Mouse (Mus musculus) Patski (cell line): ENCODE measurements around the gene Zbtb20. TPM values are rescaled to one million over a fixed set of nuclear protein-coding genes. Genes with fewer than 3 reads are reported as not detected.

Source experiments
- ATAC-seq: fragments of 100-300 bp; one replicate; pipeline ENCODE4 v1.8.0; 2021
- CTCF ChIA-PET: fragments of 350-600 bp; sonication (Branson Sonifier 250); formaldehyde crosslinking; loops from one replicate; lab custom pipeline; 2022; ENCODE audit warnings: inconsistent platforms; lab: Charles Lee
- POLR2A ChIA-PET: fragments of 350-600 bp; sonication (Branson Sonifier 250); formaldehyde crosslinking; loops from one replicate; lab custom pipeline; 2022; ENCODE audit warnings: antibody characterized with exemption, inconsistent platforms; lab: Charles Lee
- DNase-seq: peaks from one replicate; pipeline ENCODE4 v3.0.0-alpha.2; 2011; ENCODE audit warnings: low read depth, low spot score
- H3K27me3 ChIP-seq: fragments of 371-371 bp; one replicate; pipeline ENCODE4 v1.5.1; 2021
- CTCF ChIP-seq: fragments of 100-300 bp; IDR thresholded peaks from one replicate; pipeline ENCODE4 v1.5.1; 2021
- in situ Hi-C: fragments of 300-500 bp; cut with MboI; formaldehyde crosslinking; loops from 3 replicates; pipeline ENCODE4 v1.11.1; 2018; ENCODE audit warnings: low pct_unique_long_range_greater_than_20kb, mixed read lengths
- polyA plus RNA-seq: library from polyadenylated mRNA; unstranded; gene quantifications from one replicate; pipeline ENCODE4 v1.2.3, GENCODE M21; 2021

Zbtb20 gene
- polyA plus RNA-seq, 1 experiment from 2014 or later: 12.2 TPM

DNA sequence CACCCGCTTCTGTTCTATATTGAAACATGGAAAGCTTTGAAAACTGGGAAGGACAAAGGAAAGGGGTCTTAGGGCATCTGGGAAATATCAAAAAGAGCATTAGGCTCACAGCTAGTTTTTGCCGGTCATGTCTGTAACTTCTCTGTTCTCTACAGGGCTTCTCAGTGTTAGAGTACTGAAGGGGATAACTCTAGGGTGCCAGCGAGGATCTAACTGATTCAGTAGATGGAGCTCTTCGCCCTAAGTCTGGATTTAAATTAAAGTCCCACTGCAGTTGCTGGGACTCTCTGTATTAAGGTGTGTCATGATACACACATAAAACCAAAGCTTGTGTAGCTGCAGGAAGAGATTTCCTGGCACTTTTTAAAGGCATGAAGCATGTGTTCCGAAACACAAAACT lies 634.8 kb downstream of the Zbtb20 start:
- no peak for TF ChIP-seq CTCF
- H3K27me3 ChIP-seq: no peaks in the 10 kb centered on the region
- no peak for DNase-seq
- in situ Hi-C loops: no loop called here
- CTCF ChIA-PET: no interaction called here
- no peak for ATAC-seq
- POLR2A ChIA-PET: no interaction called here

DNA sequence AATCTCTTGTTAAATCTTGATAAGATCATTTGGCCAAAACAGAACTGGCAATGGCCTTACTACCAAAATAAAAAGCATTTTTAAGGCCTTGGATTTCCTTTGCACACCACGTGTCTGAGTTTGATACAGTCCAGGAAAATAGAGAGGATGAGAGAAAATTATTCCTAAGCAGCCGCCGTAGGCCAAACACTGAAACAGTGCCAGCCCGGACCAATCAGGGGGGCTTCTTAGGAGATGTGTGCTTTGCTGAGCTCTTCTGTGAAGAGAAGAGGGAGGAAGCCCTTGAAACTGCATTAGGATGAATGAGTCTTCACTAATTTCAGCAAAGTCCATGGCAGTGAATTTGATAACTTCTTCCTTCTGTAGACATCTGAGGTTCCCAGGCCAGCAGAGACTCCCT lies 635.9 kb downstream of the Zbtb20 start:
- in situ Hi-C loops: no loop called here
- no peaks in the 10 kb centered on the region for H3K27me3 ChIP-seq
- ATAC-seq (no peak), DNase-seq (no peak)
- ChIA-PET POLR2A (no interaction called here), CTCF (no interaction called here)
- TF ChIP-seq CTCF: no peak

DNA sequence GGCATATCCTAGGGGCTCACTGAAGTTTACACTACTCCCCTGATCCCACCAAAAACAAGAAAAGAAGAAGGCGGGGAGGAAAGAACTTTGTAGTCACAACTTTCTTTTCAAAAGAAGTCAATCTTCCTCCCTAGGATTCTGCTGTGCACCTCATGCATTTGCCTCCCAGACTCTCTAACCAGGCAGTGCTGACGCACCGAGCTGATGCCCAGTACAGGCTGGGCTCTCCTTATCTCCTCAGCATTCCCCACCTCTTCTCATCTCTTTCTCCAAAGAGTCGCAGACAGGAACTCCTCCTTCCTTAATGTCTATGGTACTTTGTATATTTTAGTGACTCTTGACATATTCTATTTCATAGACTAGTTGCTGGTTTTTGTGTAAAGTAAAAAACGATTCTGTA lies 638.3 kb downstream of the Zbtb20 start:
- in situ Hi-C loops: no loop called here
- TF ChIP-seq CTCF: no peak
- DNase-seq (no peak), ATAC-seq (no peak)
- H3K27me3 ChIP-seq: no peaks in the 10 kb centered on the region
- CTCF ChIA-PET: no interaction called here
- POLR2A ChIA-PET: interaction anchor here (1.0 kb wide), 1 partner anchor 12 kb away, joined by 3 read pairs; no protein-coding TSS in a partner anchor

DNA sequence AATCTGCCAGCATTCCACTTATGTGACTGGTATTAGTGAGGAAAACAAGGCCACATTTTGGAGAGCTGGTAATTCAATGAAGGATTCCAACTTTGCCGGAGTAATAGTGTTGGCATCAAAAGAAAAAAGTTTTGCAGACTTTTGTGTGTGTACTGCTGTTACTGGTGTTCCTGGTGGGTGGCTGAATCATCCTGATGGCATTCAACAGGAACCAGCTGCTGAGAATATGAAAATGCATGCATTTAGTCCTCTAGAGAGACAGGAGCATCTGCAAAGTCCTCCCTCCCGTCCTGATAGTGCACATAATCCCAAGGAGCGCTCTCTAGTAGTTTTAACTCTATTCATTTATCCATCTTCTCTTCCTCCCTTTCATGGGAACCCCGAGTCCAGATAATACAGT lies 639.9 kb downstream of the Zbtb20 start:
- in situ Hi-C loops: no loop called here
- DNase-seq (no peak), ATAC-seq (no peak)
- POLR2A ChIA-PET: interaction anchor here (0.7 kb wide), 1 partner anchor 703 kb away, joined by 3 read pairs; no protein-coding TSS in a partner anchor
- no peaks in the 10 kb centered on the region for H3K27me3 ChIP-seq
- TF ChIP-seq CTCF: no peak
- CTCF ChIA-PET: interaction anchor here (2.0 kb wide), 1 partner anchor 10 kb away, joined by 6 read pairs; no protein-coding TSS in a partner anchor

DNA sequence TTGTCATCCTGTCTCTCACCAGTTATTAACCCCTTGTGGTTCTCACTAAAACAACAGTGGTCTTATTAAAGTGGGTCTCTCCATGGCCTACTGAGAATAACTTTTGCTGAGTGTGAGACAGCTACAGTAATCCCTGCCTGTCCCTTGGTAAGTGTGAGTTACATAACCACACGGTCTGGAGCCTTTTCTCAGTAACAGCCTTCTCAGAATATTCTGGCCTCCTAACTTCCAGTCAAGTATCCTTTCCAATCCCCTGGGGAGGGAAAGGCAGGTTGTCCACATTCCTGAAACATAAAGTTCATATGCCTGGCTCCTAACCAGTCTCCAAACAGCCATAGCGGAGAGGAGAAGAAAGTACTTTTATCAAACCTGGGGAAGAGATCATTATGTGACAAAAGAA lies 644.6 kb downstream of the Zbtb20 start:
- no peaks in the 10 kb centered on the region for H3K27me3 ChIP-seq
- ChIA-PET POLR2A (no interaction called here), CTCF (interaction anchor here (1.1 kb wide), 1 partner anchor 15 kb away, joined by 3 read pairs; no protein-coding TSS in a partner anchor)
- DNase-seq: no peak
- ATAC-seq: no peak
- no peak for TF ChIP-seq CTCF
- in situ Hi-C loops: no loop called here

DNA sequence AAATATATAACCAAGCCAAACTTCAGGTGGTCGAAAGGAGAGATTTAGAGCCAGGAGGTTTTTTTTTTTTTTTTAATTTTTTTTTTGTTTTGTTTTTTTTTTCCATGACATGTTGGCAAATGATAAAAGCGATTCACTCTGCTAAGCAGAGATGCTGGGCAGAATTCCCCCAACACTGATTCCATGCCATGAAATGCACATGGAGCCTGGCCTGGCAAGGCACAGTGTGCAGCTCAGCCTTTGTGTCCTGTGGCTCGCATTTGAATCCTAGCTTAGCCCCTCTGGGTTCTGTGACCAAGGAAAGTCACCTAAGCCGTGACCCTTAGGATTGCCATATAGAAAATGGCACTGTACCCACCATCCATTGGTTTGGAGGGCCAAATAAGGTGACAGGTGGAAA lies 646.8 kb downstream of the Zbtb20 start:
- in situ Hi-C loops: no loop called here
- ChIA-PET POLR2A (no interaction called here), CTCF (interaction anchor here (1.0 to 1.4 kb wide), 2 partner anchors 13 to 18 kb away, joined by 3 to 4 read pairs; no protein-coding TSS in a partner anchor)
- no peaks in the 10 kb centered on the region for H3K27me3 ChIP-seq
- DNase-seq (no peak), ATAC-seq (no peak)
- no peak for TF ChIP-seq CTCF

DNA sequence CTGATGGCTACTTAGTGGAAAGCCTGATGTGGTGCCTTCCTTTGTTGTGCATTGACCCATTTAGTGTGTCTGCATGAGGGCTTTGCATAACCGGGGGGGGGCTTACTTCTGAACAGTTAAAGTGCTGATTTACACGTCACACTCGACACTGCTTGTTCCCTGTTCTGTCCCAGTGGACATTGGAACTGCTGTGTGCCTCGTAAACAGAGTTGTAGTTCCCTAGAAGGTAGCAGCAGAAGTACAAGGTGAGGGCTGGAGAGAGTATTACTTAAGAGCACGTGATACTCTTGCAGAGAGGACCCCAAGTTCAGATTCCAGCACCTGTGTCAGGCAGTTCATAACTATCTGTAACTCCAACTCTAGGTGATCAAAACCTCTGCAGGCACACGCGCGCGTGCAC lies 648.5 kb downstream of the Zbtb20 start:
- no peak for TF ChIP-seq CTCF
- DNase-seq: no peak
- ChIA-PET POLR2A (no interaction called here), CTCF (interaction anchor here (1.0 to 2.2 kb wide), 4 partner anchors 9 to 161 kb away, joined by 3 to 6 read pairs (median 6); no protein-coding TSS in a partner anchor)
- ATAC-seq: no peak
- H3K27me3 ChIP-seq: no peaks in the 10 kb centered on the region
- in situ Hi-C loops: no loop called here

DNA sequence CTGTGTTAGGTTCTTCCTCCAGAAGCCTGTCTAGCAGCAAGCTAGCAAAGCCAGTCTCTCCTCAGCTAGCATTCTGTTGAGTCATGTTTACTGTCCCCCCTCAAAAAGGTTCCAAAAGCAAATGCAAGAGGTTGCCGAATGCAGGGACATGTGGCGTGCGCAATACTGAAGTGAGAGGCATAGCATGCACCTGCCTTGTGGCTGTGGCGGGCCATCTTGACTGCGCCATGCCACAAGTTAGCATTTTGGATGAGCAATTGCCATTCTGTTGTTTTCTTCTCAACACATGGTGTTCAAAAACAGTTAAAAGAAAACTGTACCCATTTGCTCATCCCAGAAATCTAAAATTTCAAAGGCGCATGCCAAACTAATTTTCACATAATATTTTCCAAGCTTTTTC lies 649.9 kb downstream of the Zbtb20 start:
- in situ Hi-C loops: loop anchor here (25.0 kb wide), 1 partner anchor 537 kb away; the partner anchor contains the start of gene Gramd1c

DNA sequence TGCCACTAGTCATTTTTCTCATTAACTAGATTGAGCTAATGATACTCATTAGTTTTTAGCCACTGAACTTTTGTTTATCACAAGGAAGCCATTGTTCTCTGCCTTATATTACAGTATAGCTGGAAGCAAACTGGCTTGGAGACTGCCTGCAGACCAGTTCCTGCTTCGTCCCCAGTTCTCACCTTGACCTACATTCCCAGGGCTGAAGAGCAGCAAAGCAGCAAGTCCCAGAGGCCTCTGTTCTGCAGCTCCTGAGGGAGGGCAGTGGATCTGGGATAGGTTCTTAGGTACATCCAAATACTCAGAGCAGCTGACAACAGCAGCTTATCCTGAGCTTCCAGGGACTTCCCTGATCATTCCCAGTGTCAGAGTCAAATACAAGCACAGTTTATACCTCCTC lies 652.6 kb downstream of the Zbtb20 start:
- no peaks in the 10 kb centered on the region for H3K27me3 ChIP-seq
- in situ Hi-C loops: loop anchor here (25.0 kb wide), 1 partner anchor 534 kb away; the partner anchor contains the start of gene Gramd1c
- ChIA-PET CTCF (interaction anchor here (1.2 kb wide), 1 partner anchor 9 kb away, joined by 7 read pairs; no protein-coding TSS in a partner anchor), POLR2A (no interaction called here)
- DNase-seq: no peak
- no peak for ATAC-seq
- no peak for TF ChIP-seq CTCF

More for the DNA sequence above, 649.9 kb downstream of the Zbtb20 start:
- TF ChIP-seq CTCF: no peak
- ATAC-seq: no peak
- no peak for DNase-seq
- ChIA-PET POLR2A (no interaction called here), CTCF (interaction anchor here (1.2 to 2.2 kb wide), 4 partner anchors 10 to 162 kb away, joined by 5 to 6 read pairs (median 6); no protein-coding TSS in a partner anchor)
- H3K27me3 ChIP-seq: no peaks in the 10 kb centered on the region

DNA sequence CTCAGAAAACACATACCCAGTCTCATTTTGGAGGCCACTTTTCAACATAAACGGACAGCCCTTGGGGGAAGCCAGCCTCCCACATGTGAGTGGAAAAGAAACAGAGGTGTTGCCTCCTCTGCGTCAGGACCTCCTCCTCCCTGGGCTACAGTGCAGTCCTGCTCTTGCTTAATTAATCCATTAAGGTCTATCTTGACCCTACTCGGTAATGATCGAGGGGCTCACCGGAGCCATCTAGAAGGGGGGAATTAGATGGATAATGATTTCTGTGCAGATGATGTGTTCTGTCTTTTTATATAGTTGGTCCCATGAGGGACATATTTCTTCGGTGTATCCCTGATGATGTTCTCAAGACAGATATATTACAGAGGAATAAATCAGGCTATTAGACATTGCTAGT lies 655.6 kb downstream of the Zbtb20 start:
- no peak for DNase-seq
- in situ Hi-C loops: loop anchor here (25.0 kb wide), 1 partner anchor 531 kb away; the partner anchor contains the start of gene Gramd1c
- H3K27me3 ChIP-seq: no peaks in the 10 kb centered on the region
- ChIA-PET POLR2A (no interaction called here), CTCF (interaction anchor here (1.1 kb wide), 1 partner anchor 9 kb away, joined by 3 read pairs; no protein-coding TSS in a partner anchor)
- ATAC-seq: no peak
- TF ChIP-seq CTCF: no peak

DNA sequence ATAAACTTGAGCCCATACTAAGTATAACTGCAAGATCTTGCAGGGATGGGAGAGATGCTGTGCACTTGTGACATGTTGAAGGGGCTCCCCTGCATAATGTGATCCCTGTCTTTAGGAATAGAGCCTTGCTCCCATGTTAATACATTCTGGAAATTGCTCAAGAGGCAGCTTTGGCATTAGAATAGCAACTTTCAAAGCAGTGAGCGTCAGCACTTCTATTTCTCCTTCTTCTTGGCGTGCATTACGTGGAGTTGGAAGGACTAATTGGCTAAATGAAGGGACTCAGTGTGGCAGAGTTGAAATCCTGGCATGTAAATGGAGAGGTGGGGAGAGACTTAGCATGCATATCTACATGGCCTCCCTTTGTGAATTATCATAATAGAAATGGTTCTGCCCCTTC lies 658.4 kb downstream of the Zbtb20 start:
- in situ Hi-C loops: loop anchor here (25.0 kb wide), 1 partner anchor 528 kb away; the partner anchor contains the start of gene Gramd1c
- POLR2A ChIA-PET: no interaction called here
- H3K27me3 ChIP-seq: no peaks in the 10 kb centered on the region
- CTCF ChIA-PET: interaction anchor here (2.2 kb wide), 1 partner anchor 11 kb away, joined by 8 read pairs; no protein-coding TSS in a partner anchor
- TF ChIP-seq CTCF: no peak
- ATAC-seq (no peak), DNase-seq (no peak)
